30 mouse cellular contexts compared by ENCODE assay signal in genomic region chr8:66317824-66318223, GRCm38 (mm10).
"Had no signal": no experiment of that assay in that cellular context is flagged by ENCODE, and none has a peak within 500 bp of the region (broad histone marks: within the 10 kb centered on the region; RNA-seq: fewer than 3 reads in every experiment).

No protein-coding gene starts in this region.

- H3K36me3 ChIP-seq: limb, embryonic 10.5 days; limb, embryonic 12.5 days; limb, embryonic 13.5 days; limb, embryonic 15.5 days; liver, embryonic 12.5 days; liver, embryonic 13.5 days; liver, embryonic 15.5 days; lung, embryonic 15.5 days; midbrain, embryonic 10.5 days; midbrain, embryonic 12.5 days; midbrain, embryonic 13.5 days; midbrain, embryonic 15.5 days had no signal

- H3K9me3 ChIP-seq: limb, embryonic 10.5 days; limb, embryonic 12.5 days; limb, embryonic 13.5 days; limb, embryonic 15.5 days; liver, embryonic 12.5 days; liver, embryonic 13.5 days; liver, embryonic 15.5 days; lung, embryonic 15.5 days; megakaryocyte, embryonic 14.5 days; midbrain, embryonic 10.5 days; midbrain, embryonic 12.5 days; midbrain, embryonic 13.5 days; midbrain, embryonic 15.5 days had no signal

- H3K27ac ChIP-seq: limb, embryonic 10.5 days; limb, embryonic 12.5 days; limb, embryonic 13.5 days; limb, embryonic 15.5 days; liver, embryonic 12.5 days; liver, embryonic 13.5 days; liver, embryonic 14.5 days; liver, embryonic 15.5 days; lung, embryonic 15.5 days; macrophage; midbrain, embryonic 10.5 days; midbrain, embryonic 12.5 days; midbrain, embryonic 13.5 days; midbrain, embryonic 15.5 days had no signal

- H3K27me3 ChIP-seq: limb, embryonic 12.5 days; limb, embryonic 13.5 days; limb, embryonic 15.5 days; liver, embryonic 12.5 days; liver, embryonic 13.5 days; liver, embryonic 15.5 days; lung, embryonic 15.5 days; megakaryocyte, embryonic 14.5 days; midbrain, embryonic 12.5 days; midbrain, embryonic 13.5 days; midbrain, embryonic 15.5 days had no signal

- ATAC-seq: liver, embryonic 12.5 days; lung, postnatal 0 days; midbrain, embryonic 13.5 days; midbrain, embryonic 15.5 days; midbrain, embryonic 16.5 days had no signal

- DNase-seq: left cerebral cortex, postnatal 4 days; liver; liver, embryonic 13.5 days; lung, adult 18-20 months; lung, adult 2 months; lung, embryonic 14.5 days; lung, postnatal 10 days; lung, postnatal 14 days; lung, postnatal 36 days; lung, postnatal 4 days; midbrain, embryonic 14.5 days had no signal

- H3K4me3 ChIP-seq: limb, embryonic 10.5 days; limb, embryonic 12.5 days; limb, embryonic 13.5 days; limb, embryonic 15.5 days; liver, embryonic 12.5 days; liver, embryonic 13.5 days; liver, embryonic 15.5 days; lung, embryonic 15.5 days; megakaryocyte, embryonic 14.5 days; midbrain, embryonic 10.5 days; midbrain, embryonic 12.5 days; midbrain, embryonic 13.5 days; midbrain, embryonic 15.5 days; myocyte had no signal

- H3K4me1 ChIP-seq: limb, embryonic 10.5 days; limb, embryonic 12.5 days; limb, embryonic 13.5 days; limb, embryonic 15.5 days; liver, embryonic 12.5 days; liver, embryonic 13.5 days; liver, embryonic 15.5 days; lung, embryonic 15.5 days; megakaryocyte, embryonic 14.5 days; midbrain, embryonic 10.5 days; midbrain, embryonic 12.5 days; midbrain, embryonic 13.5 days; midbrain, embryonic 15.5 days had no signal

- H3K9ac ChIP-seq: limb, embryonic 12.5 days; limb, embryonic 13.5 days; limb, embryonic 15.5 days; liver, embryonic 12.5 days; liver, embryonic 13.5 days; liver, embryonic 14.5 days; liver, embryonic 15.5 days; lung, embryonic 14.5 days; lung, embryonic 15.5 days; midbrain, embryonic 12.5 days; midbrain, embryonic 13.5 days; midbrain, embryonic 15.5 days had no signal

- H3K4me2 ChIP-seq: limb, embryonic 12.5 days; limb, embryonic 13.5 days; limb, embryonic 15.5 days; liver, embryonic 11.5 days; liver, embryonic 12.5 days; liver, embryonic 13.5 days; liver, embryonic 15.5 days; lung, embryonic 14.5 days; lung, embryonic 15.5 days; midbrain, embryonic 11.5 days; midbrain, embryonic 12.5 days; midbrain, embryonic 13.5 days; midbrain, embryonic 15.5 days had no signal
